Mouse (Mus musculus): ENCODE data around the gene Prex1.
A peak's percentile ranks its signal among the peaks of the same experiment; 100 is the strongest.
"Not testable (repeated sequence)": the region's sequence is repeated elsewhere in the genome, so short reads cannot be mapped to it uniquely, and the experiment has no call there.

Prex1 gene

DNA sequence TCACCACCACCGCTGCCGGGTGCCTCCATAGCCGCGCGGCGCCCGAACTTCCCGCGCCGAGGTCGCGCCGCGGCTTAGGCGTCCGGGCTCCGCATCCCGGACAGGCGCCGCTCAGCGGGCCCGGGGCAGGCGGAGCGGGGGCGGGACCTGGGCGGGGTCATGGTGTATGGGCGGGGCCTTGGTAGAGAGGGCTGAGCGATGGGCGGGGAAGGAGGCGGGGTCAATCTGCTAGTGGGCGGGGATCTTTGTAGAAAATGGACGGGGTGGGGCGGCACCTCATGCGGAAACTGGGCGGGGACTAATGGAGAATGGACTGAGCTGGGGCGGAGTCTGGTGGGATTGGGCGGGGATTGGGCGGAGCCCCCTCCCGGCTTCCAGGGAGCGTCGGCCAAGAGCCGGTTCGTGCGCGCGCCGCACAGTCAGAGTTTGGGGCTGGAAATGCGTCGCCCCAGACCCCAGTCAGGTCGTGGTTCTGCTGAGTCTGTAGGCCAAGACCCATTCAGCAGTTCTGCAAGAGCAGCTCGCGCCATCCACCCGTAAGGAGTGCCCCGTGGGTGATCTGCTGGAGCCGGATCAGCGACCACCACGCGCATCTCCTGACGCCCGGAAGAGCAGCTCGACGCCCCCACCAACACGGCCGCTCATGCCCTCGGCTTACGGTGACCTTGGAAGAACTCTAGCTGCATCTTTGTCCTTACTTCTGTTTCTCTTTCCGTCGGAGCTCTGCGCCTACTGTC is at the start of gene Prex1:
Gene Prex1, minus strand, starts transcription at position 143 of the 737 bp plus-strand sequence.
- DNase-seq (ENCODE audit: low read depth, low spot score): no peak

DNA sequence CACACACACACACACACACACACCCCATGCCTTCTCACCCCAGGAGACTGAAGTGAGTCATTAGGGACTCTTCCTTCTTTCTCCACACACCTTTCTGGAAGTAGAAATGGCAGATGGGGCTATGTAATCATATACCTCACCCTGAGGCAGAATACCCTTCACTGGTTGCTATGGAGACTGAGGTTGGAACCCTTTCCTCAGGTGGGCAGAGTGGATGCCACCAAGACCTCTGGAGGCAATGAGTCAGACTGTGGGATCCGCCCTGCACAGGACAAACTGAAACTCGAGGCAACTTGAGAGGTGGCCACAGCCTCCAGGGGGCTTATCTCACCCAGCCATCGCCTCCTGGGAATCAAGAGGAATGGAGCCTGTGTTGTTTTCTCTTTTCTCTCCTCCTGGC is 44.3 kb upstream of the Prex1 start:
- no peak for DNase-seq (ENCODE audit: low read depth, low spot score)

DNA sequence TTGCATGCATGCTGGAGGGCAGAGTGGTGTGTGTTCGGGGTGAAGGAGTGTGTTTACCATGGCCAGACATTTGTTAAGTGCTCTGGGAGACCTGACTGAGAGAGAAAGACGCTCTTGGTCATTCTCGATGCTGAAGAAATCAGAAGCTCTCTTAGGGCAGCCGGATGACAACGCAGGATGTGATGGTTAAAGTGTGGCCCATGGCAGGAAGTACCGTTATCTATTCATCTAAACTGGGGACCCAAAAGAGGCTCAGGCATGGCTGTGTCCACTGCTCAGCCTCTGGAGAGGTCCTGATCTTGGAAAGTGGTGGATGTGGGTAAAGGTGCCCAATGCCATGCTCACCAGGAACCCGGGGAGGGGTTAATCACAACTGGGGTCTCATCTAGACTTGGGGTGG is 41.1 kb upstream of the Prex1 start:
- DNase-seq (ENCODE audit: low read depth, low spot score): no peak

DNA sequence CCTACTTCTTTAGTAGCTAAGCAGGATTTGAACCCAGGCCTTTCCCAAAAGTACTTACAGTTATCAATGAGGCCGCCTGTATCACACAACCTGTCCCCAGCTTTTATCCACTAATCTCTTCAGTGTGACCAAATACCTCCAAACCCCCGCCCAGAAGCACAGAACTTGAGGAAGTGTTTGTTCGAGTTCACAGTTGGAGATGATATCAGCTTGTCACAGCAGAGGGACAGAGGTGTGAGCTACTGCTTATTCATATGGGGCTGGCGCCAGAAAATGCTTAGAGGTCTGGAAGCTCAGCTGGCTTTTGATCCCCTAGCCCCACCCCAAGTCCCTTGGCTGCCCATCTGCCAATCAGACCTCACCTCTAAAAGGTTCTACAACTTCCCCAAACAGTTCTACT is 40.6 kb upstream of the Prex1 start:
- DNase-seq (ENCODE audit: low read depth, low spot score): no peak

DNA sequence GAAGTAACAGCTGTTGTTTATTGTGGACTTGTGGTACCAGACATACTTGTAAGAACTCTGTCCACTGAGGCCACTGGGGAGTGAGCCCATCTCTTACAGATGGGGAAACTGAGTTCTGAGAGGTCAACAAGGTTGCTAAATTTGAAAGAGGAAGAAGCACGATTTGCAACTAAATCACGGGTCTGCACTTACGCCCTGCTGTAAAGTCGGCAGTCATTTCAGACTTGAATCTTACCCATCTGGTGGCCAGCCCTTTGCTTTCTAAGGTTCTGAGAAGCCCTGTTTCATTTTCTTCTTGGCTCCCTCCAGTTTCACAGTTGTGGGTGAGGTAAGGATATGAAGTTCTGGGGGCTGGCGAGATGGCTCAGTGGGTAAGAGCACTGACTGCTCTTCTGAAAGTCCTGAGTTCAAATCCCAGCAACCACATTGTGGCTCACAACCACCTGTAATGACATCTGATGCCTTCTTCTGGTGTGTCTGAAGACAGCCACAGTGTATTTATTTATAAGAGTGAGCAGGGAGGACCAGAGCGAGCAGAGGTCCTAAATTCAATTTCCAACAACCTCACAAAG is 37.1 kb upstream of the Prex1 start:
- no peak for DNase-seq (ENCODE audit: low read depth, low spot score)

DNA sequence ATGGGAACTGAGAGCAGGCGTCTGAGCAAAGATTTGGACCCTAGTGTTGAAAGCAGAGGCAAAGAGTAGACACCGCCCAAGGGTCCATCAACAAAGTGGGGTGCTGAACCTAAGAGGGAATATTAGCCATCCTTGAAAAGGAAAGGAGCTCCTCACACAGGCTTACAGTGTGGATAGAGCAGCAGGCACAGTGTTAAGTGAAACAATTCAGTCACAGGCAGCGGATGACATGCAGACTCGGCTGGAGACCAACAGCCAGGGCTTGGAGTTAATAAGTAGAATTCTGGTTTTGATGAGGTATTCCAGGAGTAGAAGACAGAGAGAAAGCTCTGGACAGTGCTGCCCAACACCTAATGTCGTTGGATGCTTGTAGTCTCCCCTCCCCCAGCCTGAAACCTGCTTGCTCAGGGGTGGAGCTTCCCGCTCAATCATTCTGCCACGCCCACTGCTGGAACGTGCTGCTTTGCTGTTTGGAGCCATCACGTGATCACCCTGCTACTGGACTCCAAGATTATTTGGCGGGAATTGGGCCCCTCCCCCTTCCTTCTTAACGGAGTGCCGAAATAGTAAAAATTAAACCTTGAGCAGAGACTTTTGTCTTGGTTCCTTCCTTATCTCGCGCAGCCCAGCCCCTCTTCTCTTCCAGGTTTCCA is 32.8 kb upstream of the Prex1 start:
- not testable (repeated sequence) for DNase-seq (ENCODE audit: low read depth, low spot score)

DNA sequence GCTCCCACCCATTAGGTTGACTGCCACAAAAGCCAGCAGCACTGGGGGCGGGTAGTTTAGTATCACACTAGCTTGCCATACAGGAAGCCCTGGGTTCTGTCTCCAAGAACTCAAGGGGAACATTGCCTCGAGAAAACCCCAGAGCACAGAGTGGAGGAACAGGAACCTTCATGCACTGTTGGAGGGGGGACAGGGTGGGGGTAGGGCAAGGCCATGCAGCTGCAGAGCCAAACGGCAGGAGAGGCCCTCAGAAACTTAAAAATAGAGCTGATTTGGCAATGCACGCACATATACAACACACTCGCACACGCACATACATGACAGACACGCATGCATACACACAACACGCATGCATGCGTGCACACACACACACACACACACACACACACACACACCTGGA is 32.2 kb upstream of the Prex1 start:
- no peak for DNase-seq (ENCODE audit: low read depth, low spot score)

DNA sequence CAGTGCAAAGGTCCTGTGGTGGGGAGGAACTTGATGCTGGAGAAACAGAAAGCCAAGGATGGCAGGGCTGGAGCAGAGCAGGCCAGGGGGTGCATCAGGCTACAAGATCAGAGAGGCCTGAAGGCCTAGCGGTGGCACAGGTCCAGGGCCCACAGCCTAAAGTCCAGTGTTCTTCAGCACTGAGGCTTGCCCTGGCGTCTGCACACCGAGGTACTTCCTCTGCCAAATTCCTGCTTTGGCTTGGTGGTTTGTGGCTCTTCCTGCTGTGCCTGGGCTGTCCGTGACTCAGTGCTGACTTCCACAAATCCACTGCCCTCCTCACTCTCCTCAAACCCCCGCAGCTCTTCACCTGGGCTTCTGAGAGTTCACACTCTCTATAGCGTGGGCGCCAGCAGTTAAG is 30.8 kb upstream of the Prex1 start:
- DNase-seq (ENCODE audit: low read depth, low spot score): peak; percentile 63

DNA sequence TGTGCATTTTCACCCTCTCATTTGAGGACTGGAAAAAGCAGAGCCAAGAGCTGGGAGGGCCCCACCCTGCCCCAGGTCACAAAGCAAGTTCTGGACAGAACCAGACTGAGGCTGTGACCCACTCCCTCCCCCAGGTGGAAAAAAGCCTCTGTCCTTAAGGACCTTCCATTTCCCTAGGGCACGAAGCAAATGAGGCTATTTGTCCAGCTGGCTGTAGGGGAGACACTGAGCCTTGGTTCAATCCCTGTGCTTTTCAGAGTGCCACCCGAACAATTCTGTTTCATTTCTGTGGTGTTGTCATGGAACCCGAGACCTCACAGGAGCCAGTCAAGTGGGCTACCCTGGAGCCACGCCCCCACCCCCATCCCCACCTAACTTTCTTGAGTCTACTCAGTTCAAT is 29.9 kb upstream of the Prex1 start:
- DNase-seq (ENCODE audit: low read depth, low spot score): no peak

DNA sequence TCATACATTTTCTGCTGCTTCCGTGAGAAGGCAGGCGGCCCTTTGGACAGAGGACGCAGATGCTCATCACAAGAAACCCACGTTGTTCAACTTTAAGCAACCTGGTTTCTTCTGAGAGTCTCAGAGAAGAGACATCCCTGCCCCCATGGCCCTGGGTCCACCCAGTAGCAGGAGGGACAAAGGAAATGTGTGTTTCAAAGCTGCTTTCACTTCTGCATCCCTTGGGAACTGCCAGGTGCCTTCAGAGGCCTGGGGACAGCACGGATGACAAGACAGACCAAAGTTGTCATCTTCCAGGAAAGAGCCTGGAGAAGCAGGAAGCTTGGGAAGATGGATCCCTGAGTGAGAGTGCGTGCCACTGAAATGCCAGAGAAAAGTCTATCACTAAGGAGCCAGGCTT is 27.8 kb upstream of the Prex1 start:
- DNase-seq (ENCODE audit: low read depth, low spot score): no peak

DNA sequence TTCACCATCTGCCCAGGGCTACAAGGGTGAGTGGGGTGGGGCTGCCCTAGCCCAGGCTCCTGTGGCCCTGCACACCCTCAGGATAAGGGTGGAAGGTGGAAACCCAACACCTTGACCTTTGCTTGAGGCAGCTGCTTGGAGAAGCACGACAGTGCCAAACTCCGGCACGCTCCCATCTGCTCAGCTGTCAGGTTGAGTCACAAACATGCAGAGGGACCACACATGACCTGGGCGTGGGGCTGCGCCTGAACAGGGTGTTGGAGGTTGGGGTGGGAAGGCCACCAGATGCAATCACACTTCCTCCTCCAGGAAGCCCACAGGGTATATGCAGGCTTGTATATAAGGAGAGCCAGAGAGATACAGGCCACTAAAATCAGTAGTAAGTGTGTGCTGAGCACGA is 26.8 kb upstream of the Prex1 start:
- no peak for DNase-seq (ENCODE audit: low read depth, low spot score)

DNA sequence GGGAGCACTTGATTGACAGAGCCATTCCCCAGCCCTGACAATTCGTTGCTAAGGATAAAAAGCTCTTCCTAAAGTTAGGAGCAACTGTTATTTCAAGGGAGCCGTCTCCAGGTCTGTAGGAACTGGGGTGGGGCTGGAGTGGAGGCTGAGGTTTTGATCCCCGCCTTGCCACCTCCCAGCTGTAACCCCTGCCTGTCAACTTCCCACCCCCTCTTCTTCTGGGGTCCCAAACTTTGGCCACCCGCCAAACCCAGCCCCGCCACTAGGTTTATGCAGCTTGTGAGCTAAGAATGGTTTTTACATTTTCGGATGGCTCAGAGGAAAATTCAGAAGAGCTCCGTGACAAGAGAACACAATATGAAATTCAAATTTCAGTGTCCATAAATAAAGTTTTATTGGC is 23.7 kb upstream of the Prex1 start:
- no peak for DNase-seq (ENCODE audit: low read depth, low spot score)

DNA sequence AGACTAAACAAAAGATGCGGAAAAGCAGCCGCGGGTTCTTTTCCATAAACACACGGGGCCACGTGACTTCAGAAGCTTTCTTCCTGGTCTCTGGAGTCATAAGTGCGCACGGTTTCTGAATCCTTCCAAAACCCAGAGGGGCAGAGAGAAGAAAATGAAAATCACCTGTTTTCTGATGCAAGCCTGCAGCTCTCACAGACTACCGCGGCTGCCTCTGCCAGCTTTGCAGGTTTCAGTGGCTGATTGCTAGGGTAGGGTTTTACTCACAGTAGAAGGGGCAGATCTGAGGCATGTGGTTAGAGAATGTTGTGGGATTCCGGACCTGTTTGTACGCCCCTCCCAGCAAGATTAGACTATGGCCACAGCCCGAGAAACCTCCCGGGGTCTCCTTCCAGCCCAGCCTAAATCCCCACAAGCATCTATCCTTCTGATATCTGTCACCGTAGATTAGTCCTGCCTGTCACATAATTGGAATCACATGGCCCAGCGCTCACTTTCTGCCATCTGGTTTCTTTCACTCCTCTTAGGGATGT is 21.9 kb upstream of the Prex1 start:
- DNase-seq (ENCODE audit: low read depth, low spot score): peak; percentile 14

DNA sequence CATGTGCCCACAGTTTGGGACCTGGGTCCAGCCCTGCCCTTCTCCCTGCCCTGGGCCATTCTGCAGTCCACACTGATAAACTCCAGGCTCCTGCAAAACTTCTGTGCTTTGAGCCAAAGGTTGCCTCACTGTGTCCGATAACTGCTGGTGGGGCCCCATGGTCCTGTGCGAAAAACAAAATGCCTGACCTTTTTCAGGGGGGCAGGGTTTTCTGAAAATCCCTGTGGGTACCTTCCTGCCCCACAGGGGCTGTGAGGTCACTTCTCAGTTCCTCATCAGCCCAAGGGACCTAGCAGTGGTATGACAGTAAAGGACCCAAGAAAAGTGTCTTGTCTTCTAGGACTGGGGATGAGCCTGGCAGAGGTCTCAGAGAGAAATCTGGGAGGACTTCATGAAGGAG is 19.2 kb upstream of the Prex1 start:
- no peak for DNase-seq (ENCODE audit: low read depth, low spot score)

DNA sequence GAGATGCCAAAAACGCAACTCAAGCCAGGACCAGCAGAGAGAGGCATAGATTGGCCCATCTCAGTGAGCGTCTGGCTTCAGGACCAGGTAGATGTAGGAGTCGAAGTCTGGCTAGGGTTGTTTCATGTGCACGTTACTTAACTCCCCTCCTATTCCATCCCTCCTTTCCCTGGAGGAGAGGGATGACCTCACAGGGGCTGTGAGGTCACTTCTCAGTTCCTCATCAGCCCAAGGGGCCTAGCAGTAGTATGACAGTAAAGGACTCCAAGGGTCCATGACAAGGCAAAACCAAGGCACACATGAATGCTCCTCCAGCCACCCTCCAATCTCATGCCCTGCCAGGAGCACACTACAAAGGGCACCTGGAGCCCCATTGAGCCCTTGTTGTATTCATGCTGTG is 18.5 kb upstream of the Prex1 start:
- DNase-seq (ENCODE audit: low read depth, low spot score): no peak

DNA sequence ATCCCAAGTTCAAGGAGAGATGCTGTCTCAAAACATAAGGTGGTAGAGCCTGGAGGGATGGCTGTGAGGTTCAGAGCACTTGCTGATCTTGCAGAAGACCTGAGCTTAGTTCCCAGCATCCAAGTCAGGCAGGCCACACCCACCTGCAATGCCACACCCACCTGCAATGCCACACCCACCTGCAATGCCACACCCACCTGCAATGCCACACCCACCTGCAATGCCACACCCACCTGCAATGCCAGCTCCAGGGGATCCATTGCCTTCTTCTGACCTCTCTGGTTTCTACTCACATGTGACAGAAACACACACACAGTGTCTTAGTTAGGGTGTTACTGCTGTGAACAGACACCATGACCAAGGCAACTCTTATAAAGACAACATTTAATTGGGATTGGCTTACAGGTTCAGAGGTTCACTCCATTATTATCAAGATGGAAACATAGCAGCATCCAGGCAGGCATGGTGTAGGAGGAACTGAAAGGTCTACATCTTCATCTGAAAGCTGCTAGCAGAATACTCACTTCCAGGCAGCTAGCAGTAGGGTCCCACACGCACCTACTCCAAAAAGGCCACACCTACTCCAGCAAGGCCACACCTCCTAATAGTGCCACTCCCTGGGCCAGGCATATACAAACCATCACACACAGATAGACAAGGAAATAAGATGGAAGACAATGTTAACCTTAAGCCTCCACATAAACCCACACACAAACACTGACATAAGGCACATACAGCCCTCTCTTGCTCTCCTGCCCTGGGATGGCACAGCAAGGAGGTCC is 17.7 kb upstream of the Prex1 start:
- not testable (repeated sequence) for DNase-seq (ENCODE audit: low read depth, low spot score)

DNA sequence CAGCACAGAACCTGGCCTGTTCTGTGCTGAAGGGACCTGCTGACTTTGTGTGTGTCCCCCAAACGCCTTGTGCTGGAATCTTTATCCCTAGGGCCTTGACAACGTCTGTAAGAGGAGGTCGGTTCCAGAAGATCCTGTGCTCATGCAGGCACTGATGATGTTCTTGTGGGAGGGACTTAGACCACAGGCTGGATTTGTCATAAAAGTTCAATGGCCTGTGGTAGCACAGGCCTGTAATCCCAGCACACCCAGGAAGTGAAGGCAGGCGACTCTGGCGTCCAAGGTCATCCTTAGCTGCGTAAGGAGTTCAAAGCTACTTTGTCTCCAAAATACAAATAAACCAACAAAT is 16.9 kb upstream of the Prex1 start:
- DNase-seq (ENCODE audit: low read depth, low spot score): peak; percentile 31

DNA sequence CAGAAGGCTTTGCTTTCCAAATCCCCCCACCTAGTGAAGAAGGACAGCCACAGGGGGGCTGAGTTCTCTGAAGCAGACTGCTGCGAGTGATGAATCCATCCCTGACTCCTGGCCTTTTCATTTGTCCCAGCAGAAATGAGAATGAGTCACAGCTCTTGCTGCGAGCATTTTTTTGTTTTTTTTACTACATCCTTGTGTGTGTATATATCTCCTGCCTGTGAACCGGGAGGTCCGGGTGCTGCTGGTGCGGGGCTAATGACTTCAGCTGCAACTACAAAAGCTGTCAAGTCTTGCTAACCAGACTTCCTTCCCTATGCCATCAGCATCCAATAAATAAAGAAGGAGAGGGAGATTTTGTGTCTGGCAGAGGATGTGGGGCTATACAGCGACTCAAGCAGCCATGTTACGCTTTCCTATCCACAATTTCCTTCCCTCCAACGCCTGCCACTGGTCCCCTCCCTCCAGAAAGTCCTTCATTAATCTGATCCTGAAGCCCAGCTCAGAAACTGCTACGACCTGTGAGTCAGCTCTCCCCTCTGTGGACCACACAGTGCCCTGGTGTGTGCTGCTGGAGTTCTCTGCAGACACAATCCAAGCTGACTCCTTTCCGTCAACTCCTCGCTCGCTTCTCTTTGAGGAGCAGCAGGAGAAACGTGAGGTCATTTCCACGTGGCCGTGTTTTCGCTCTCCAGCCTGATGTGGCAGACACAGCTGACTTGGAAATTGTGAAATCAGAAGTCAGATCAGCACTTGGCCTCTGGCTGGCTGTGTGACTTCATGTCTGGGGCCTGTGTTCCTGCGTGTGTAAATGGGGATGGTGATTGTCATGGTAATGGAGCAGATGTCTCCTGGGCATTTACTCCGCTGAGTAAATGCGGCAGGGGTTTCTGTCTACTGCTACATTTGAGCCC is 16.3 kb upstream of the Prex1 start:
- DNase-seq (ENCODE audit: low read depth, low spot score): peak; percentile 60

DNA sequence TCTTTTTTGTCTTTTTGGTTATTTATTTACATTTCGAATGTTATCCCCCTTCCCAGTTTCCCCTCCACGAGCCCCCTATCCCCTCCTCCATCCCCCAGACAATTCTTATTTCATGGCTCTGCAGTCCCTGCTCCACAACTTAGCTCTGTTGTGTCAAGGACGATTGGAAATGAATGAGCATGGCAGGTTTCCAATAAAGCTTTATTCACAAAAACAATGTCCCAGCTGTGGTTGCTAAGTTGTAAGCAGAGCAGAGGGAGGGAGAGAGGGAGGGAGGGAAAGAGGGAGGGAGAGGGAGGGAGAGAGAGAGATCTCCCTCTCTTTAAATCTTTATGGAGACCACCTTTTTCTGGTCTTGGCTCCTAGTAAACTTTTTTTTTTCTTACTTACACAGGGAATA is 15.4 kb upstream of the Prex1 start:
- DNase-seq (ENCODE audit: low read depth, low spot score): no peak

DNA sequence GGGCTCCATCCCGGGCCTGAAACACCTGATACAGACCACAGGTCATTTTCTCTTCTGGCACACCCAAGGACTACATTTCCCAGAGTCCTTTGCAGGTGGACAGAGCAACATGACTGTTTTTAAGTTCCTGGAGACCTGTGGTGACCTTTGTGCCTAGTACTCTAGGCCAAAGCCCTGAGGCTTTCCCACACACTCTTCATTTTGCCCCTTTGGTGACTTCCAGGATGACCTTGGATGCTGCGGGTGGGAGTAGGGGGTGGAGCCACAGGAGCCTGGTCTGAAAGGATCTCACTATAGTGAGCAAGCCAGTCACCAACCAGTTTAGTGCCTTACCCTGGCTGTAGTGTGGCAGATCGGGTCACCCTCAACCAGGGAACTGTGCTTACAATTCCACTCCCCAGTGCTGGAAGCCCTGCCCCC is 14.6 kb upstream of the Prex1 start:
- no peak for DNase-seq (ENCODE audit: low read depth, low spot score)

DNA sequence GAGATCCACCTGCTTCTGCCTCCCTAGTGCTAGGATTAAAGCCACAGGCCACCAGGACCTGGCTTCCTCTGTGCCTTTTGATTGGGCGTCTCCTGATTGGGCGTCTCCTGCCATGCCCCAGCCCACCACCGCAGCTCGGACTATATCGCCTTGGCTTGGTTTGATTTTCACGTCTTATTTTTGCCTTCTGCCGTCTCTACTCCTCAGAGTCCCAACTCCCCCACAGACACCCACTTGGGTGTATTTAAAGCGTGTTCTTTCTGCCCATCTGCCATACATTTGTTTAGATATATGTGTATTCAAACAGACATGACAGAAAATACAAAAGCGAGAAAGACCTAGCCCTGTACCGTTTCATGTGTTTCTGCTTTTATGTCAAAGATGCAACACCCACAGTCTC is 14.2 kb upstream of the Prex1 start:
- no peak for DNase-seq (ENCODE audit: low read depth, low spot score)

Measured in 3T3-L1 (cell line).